Mouse (Mus musculus) embryonic facial prominence, embryonic 11.5 days (tissue): ENCODE data around the gene Stx7. TPM values are rescaled to one million over a fixed set of nuclear protein-coding genes. Genes with fewer than 3 reads are reported as not detected.

ENCODE experiments used
- ATAC-seq: fragments of 200-750 bp; cut with Nextera tagmentation; replicated peaks from 2 replicates; pipeline ENCODE4 v1.8.0; 2017; ENCODE audit warnings: low read depth; ENCODE audit not compliant: insufficient number of reproducible peaks, low FRiP score, low TSS enrichment
- DNase-seq: peaks from one replicate; pipeline ENCODE4 v3.0.0-alpha.2; 2015; ENCODE audit warnings: low spot score
- H3K27ac ChIP-seq: fragments of 300-500 bp; sonication (generic); replicated peaks from 2 replicates; pipeline ENCODE4 v1.5.1; 2014; ENCODE audit warnings: mild to moderate bottlenecking, low read depth, low read length, control low read depth
- H3K27me3 ChIP-seq: fragments of 300-500 bp; sonication (generic); 2 replicates; pipeline ENCODE4 v1.6.1; 2014; ENCODE audit warnings: mild to moderate bottlenecking, low read length, moderate library complexity, mixed read lengths; ENCODE audit not compliant: control insufficient read depth, insufficient read depth
- H3K36me3 ChIP-seq: fragments of 300-500 bp; sonication (generic); replicated peaks from 2 replicates; pipeline ENCODE4 v1.6.1; 2014; ENCODE audit warnings: low read depth, mild to moderate bottlenecking, low read length, moderate library complexity, mixed read lengths; ENCODE audit not compliant: control insufficient read depth, insufficient read depth
- H3K4me1 ChIP-seq: fragments of 300-500 bp; sonication (generic); 2 replicates; pipeline ENCODE4 v1.6.1; 2014; ENCODE audit warnings: low read length, mixed read lengths; ENCODE audit not compliant: control insufficient read depth, insufficient read depth
- H3K4me2 ChIP-seq: fragments of 300-500 bp; sonication (generic); 2 replicates; pipeline ENCODE4 v1.6.1; 2014; ENCODE audit warnings: low read depth, mild to moderate bottlenecking, control low read depth, low read length, moderate library complexity
- H3K4me3 ChIP-seq: fragments of 300-500 bp; sonication (generic); 2 replicates; pipeline ENCODE4 v1.5.1; 2014; ENCODE audit warnings: low read depth, low read length, control low read depth
- H3K9ac ChIP-seq: fragments of 300-500 bp; sonication (generic); replicated peaks from 2 replicates; pipeline ENCODE4 v1.6.1; 2014; ENCODE audit warnings: mild to moderate bottlenecking, control low read depth, low read length
- H3K9me3 ChIP-seq: fragments of 300-500 bp; sonication (generic); replicated peaks from 2 replicates; pipeline ENCODE4 v1.6.1; 2016; ENCODE audit warnings: mild to moderate bottlenecking, low read length, inconsistent platforms, mixed read lengths; ENCODE audit not compliant: control insufficient read depth
- WGBS: fragments of 180-500 bp; shearing (Covaris S2); extraction: QIAGEN DNeasy Blood & Tissue Kit; methylation state at CpG from one replicate; pipeline ENCODE4 v1.1.7; 2014; 5-methylcytosine and 5-hydroxymethylcytosine counted together
- polyA plus RNA-seq: library from polyadenylated mRNA; unstranded; fragments of >200 nt; fragmentation: Nextera tagmentation; extraction: Ambion mirVana; gene quantifications from 2 replicates; pipeline ENCODE4 v1.2.1, GENCODE M21; 2014

Gene Stx7
- polyA plus RNA-seq, 1 experiment from 2014 or later: 79.4 TPM

DNA sequence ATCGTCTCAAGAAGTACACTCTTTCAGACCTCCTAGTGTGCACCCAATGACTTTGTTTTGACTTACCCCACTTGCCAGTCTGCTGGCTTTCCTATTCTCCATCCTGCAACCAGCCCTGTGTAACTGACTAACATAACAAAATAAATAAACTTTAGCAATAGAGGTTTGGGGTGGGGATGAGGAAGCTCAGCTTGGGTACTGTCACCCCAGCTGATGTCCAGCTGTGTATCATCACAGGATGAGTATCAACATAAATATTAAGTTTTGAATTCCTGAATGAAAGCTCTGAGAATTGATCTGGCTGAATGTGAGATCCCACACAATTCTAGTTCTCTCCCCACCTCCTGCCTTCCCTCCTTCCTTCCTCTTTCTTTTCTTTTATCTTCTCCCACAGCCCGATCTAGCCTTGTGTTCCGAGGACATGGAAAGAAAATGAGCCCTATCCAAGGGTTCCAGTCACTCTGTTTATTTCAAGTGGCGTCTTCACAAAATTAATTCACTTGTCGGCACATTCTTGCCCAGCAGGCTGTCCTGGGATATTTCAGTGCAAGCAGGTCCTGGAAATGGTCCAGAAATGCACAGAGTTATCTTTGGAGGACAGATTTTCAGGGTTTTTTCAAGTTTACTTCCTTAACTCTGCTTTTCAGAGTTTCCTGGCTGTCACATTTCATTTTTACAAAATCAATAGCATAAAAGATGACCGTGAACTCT is 68.6 kb downstream of the Stx7 start:
- no peaks in the 10 kb centered on the region for H3K4me1 ChIP-seq
- ATAC-seq (no peak), DNase-seq (no peak)
- WGBS: 69% methylated on average over 6 of the region's 6 CpGs
- H3K36me3 ChIP-seq: no peaks in the 10 kb centered on the region
- no peak overlapping the region for H3K4me2 ChIP-seq
- H3K27me3 ChIP-seq: peaks cover 5% of the 10 kb centered on the region; the same call in 1 of the 2 replicates
- no peaks in the 10 kb centered on the region for H3K9me3 ChIP-seq
- H3K4me3 ChIP-seq: no peak overlapping the region
- no peak overlapping the region for H3K9ac ChIP-seq
- H3K27ac ChIP-seq: no peak overlapping the region

DNA sequence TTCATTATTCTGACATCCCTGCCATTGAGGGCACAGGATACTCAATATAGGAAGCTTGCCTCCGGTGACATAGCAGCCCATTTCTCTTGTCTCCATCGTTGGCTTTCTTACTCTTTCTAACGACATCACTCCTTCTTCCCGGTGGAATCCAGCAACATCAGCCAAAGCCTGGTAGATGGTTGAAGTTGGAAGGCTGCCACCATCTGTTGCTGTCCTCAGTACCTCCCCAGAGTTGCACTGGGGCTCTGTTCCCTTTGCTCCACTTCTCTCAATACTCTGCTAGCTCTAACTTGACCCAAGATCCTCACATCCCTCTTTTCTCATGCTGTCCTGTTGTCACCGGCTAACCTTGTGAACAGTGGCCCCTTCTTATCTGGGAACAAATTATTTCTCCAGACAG is 71.8 kb downstream of the Stx7 start:
- H3K36me3 ChIP-seq: no peaks in the 10 kb centered on the region
- no peak for ATAC-seq
- H3K27me3 ChIP-seq: peaks cover 21% of the 10 kb centered on the region

DNA sequence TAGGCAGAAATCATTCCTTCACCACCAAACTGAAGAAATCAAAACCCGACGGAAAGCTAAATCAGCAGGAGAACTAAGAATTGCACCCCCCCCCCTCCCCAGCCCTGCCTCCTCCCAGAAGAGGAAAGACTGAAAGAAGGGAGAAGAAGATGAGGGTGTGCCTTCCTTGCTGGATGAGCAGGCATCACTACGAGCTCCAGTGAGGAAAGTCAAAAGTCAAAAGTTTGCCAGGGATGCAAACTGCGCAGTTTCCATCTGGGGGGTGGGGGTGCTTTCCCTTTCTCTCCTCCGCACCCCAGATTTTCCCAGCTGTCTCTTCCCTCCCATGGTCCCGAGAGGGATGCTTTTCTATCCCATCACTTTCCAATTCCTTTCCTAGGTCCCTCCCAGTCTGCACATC is 73.8 kb downstream of the Stx7 start:
- H3K4me2 ChIP-seq: peak overlapping the region; percentile 93
- no peak overlapping the region for H3K27ac ChIP-seq
- WGBS: 15% methylated on average over 6 of the region's 6 CpGs
- ATAC-seq (0 out of 2 replicates have a peak, but pooled peaks have one; percentile 19), DNase-seq (no peak)
- H3K4me1 ChIP-seq: no peaks in the 10 kb centered on the region; the same call in 1 of the 2 replicates
- peak overlapping the region; percentile 41 for H3K4me3 ChIP-seq
- no peaks in the 10 kb centered on the region for H3K9me3 ChIP-seq
- no peaks in the 10 kb centered on the region for H3K36me3 ChIP-seq
- H3K27me3 ChIP-seq: peaks cover 21% of the 10 kb centered on the region
- H3K9ac ChIP-seq: no peak overlapping the region

More for the DNA sequence above, 71.8 kb downstream of the Stx7 start:
- no peak overlapping the region for H3K9ac ChIP-seq
- WGBS: 83% methylated on average over 5 of the region's 5 CpGs
- no peak overlapping the region for H3K4me3 ChIP-seq
- H3K9me3 ChIP-seq: no peaks in the 10 kb centered on the region
- no peak overlapping the region for H3K27ac ChIP-seq
- DNase-seq: no peak
- no peak overlapping the region for H3K4me2 ChIP-seq
- H3K4me1 ChIP-seq: no peaks in the 10 kb centered on the region; the same call in 1 of the 2 replicates

GRCm38 (mm10) chr10:24223449-24224143 is 74.5 kb downstream of the Stx7 start, which contains the start of gene Moxd1:
Gene Moxd1 (plus strand): TSS chr10:24223517.
- Histone ChIP-seq H3K27ac (no peak within 1 kb of the TSS), H3K4me3 (peak within 1 kb of the TSS; percentile 41), H3K9me3 (no peaks in the 10 kb centered on the region), H3K4me2 (peak within 1 kb of the TSS; percentile 93), H3K4me1 (no peaks in the 10 kb centered on the region; the same call in 1 of the 2 replicates), H3K27me3 (peaks cover 21% of the 10 kb centered on the region), H3K9ac (peak within 1 kb of the TSS; percentile 57), H3K36me3 (no peaks in the 10 kb centered on the region)
- 1% methylated on average over 56 of the region's 56 CpGs for WGBS
- DNase-seq: peak; percentile 62
- ATAC-seq: peak; percentile 57; the same call in 1 of the 2 replicates

GRCm38 (mm10) chr10:24224591-24224990 is 75.5 kb downstream of the Stx7 start:
- peaks cover 21% of the 10 kb centered on the region for H3K27me3 ChIP-seq
- no peak for DNase-seq
- no peaks in the 10 kb centered on the region for H3K36me3 ChIP-seq
- 17% methylated on average over 8 of the region's 8 CpGs for WGBS
- H3K4me1 ChIP-seq: no peaks in the 10 kb centered on the region; the same call in 1 of the 2 replicates
- H3K4me3 ChIP-seq: no peak overlapping the region
- H3K9ac ChIP-seq: no peak overlapping the region
- no peaks in the 10 kb centered on the region for H3K9me3 ChIP-seq
- peak overlapping the region; percentile 93 for H3K4me2 ChIP-seq
- no peak overlapping the region for H3K27ac ChIP-seq
- ATAC-seq: no peak

DNA sequence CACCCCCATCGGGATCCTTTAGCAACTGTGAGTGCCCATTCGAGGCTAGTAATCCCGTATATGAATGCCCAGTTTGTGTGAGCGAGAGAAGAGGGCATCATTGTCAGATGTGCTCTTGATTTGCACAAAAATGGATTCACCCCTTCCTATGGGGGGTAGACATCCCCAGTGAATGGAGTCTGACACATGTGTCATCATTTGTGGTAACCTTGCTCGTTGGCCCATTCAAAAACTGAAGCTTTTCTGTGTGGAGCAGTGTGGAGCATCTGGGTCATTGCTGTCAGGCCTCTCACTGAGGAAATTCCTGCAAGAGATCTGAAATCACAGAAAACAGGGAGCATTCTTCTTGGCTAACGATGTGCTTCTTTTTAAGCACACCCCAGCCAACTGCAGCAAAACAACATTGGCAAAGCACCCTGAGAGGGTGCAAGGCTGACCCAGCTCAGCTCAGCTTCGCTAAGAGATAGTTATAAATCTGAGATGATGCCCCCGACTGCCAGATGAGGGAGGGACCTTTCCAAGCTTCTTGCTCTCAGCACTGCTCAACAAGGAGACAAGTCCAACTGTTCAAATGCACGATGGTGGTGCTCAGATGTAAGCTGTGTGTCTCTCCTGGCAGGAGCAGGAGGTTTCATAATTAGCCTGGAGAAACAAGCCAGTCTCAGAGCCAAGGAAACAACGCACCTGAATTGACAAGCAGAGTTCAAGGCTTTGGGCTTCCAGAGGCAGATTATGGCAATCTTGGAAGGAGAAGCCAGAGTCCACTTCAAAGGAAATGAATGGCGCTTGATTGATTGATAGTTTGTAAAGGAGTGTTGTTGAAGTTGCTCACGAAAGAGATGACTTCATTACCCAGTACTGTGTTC is 79.4 kb downstream of the Stx7 start:
- Histone ChIP-seq H3K36me3 (no peaks in the 10 kb centered on the region), H3K4me3 (no peak overlapping the region), H3K9ac (no peak overlapping the region), H3K27ac (no peak overlapping the region), H3K27me3 (peaks cover 12% of the 10 kb centered on the region), H3K4me1 (no peaks in the 10 kb centered on the region; the same call in 1 of the 2 replicates), H3K9me3 (no peaks in the 10 kb centered on the region), H3K4me2 (no peak overlapping the region)
- no peak for DNase-seq
- 54% methylated on average over 12 of the region's 12 CpGs for WGBS
- ATAC-seq: no peak

DNA sequence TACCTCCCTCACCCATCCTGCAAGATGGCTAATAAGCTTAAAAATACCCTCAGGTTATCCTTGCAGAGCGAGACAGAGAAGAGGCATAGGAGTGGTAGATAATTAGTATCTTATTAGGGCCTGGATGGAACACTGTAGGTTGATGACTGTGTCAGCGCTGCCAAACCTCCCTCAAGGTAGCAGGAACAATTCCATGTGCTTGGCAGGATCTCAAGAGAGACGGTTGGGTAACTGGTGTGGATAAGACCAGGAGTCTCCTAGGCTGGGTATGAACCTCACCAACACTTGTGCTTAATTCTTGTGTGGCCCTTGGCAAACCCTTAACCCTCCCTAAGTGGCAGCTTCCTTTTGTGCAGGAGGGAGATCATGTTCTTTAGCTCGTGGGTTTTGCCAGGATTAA is 83.2 kb downstream of the Stx7 start:
- Histone ChIP-seq H3K27me3 (no peaks in the 10 kb centered on the region), H3K4me1 (no peaks in the 10 kb centered on the region), H3K9ac (no peak overlapping the region), H3K27ac (no peak overlapping the region), H3K36me3 (no peaks in the 10 kb centered on the region), H3K4me3 (no peak overlapping the region), H3K4me2 (no peak overlapping the region), H3K9me3 (no peaks in the 10 kb centered on the region)
- ATAC-seq (no peak), DNase-seq (no peak)
- 70% methylated on average over 4 of the region's 4 CpGs for WGBS
